In the genomic region with DNA sequence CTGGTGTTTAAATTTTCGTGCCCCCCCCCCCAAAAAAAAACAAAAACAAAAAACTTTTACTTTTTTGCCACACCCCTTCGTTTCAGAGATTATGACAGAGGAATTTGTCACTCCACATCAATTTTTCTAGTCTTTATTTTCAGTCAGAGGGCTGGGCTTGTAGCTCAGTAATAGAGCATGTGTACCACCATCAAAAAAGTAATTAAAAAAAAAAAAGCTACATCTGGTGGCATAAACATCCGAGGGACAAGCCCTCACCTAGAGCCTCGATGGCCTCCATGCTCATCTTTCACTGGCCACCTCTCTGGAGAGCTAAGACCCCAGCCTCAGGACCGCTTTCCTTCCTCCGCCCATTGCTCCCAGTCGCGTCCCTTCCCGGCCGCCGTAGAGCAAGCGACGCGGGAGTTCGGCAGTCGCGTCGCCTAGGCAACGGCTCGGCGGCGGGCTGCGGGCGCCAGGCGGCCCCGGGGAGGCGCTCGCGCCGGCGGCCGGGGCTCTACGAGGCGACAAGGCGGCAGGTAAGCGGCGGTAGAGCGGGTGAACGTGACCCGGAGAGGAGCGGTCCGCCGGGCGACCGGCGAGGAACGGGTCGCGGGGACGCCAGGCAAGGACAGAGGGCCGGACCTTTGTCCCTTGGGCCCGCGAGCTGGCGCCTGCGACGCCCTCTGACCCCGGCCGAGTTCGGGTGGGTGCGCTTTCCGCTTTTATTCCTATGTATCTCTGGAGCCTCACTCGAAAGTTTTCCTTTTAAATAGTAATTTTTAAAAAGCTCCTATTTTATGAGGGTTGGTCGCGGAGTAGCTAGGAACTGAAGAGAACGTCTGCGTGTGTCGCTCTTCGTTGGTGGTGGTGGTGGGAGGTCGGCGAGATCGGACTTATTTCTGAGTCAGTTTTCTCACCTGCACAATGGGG, we compare ENCODE assay signal across 8 mouse cellular contexts. TPM values are rescaled to one million over a fixed set of nuclear protein-coding genes. Genes with fewer than 3 reads are reported as not detected.
DNase-seq lines count a peak whose midpoint lies in the region; ATAC-seq lines count a peak whose summit lies in the region.

Pkig (plus strand) TSS at position 412 of the 912 bp plus-strand sequence.

- DNase-seq in adrenal gland, adult 2 months = peak; percentile 92
- DNase-seq in embryo, embryonic 10.5 days (ENCODE audit: low spot score) = peak; percentile 93
- DNase-seq in gastrocnemius, postnatal 25 days = peak; percentile 83
- peak; percentile 86 to 90 for DNase-seq in left cerebral cortex, postnatal 25 days (ENCODE audit: low spot score in 2 of 2)
- peak; percentile 90 for DNase-seq in mesoderm, embryonic 11.5 days (ENCODE audit: low read depth, low spot score)
- peak; percentile 91 for DNase-seq in right cerebral cortex, postnatal 25 days
- DNase-seq in urinary bladder, postnatal 36 days (ENCODE audit: low spot score in 2 of 2) = peak; percentile 68 to 81

- peak; percentile 89 for ATAC-seq in inflammation-experienced regulatory T-cells, adult 6 months

- intact Hi-C loops in left cerebral cortex, postnatal 25 days (cut with DNase I) = loop anchor here (1.0 kb wide), 2 partner anchors 9 to 61 kb away; no protein-coding TSS in a partner anchor

RNA-seq across cellular contexts. Expression of gene Pkig, which starts in this region (rescaled TPM):
- total RNA-seq in adrenal gland, adult 2 months (2021) = 10 to 100 TPM; 37.1 to 49.1 TPM
- 146 and 147 TPM in 2 replicates for polyA plus RNA-seq in adrenal gland, adult 2 months (2012; rRNA removed)
- total RNA-seq in gastrocnemius, postnatal 25 days (2021) = 10 to 100 TPM; 72.1 to 93.5 TPM
- 1 to 10 TPM; 2.0 to 5.5 (median 3.3) TPM for polyA plus RNA-seq in inflammation-experienced regulatory T-cells, adult 6 months (2017; shearing (Covaris generic))
- 100 to 1,000 TPM; 132 to 133 TPM for total RNA-seq in left cerebral cortex, postnatal 25 days (2021)

Comparison
In these comparisons a context has a peak if more than half of its experiments do, and no peak if none do; other contexts are left out.
1. Peak in every context shown above with its lines: DNase-seq and ATAC-seq.
2. RNA of gene Pkig (polyA plus RNA-seq): 146 to 147 TPM in adrenal gland, adult 2 months; 2.0 to 5.5 TPM in inflammation-experienced regulatory T-cells, adult 6 months; every median in the first group is over 10 times any median in the second.